Mouse (Mus musculus) myocyte (in vitro differentiated cells): ENCODE measurements around the gene Ptgir.

Experiments used
- CEBPB ChIP-seq: IDR thresholded peaks from 2 replicates; pipeline ENCODE4 v1.6.1; 2011; ENCODE audit warnings: mild to moderate bottlenecking, moderate library complexity; ENCODE audit not compliant: poor library complexity, insufficient read depth, severe bottlenecking
- E2F4 ChIP-seq: IDR thresholded peaks from one replicate; pipeline ENCODE4 v1.6.1; 2011; ENCODE audit warnings: mild to moderate bottlenecking, control low read depth, moderate library complexity; ENCODE audit not compliant: insufficient read depth
- MYOG ChIP-seq, 3 experiments: IDR thresholded peaks; one replicate each; pipeline ENCODE4 v1.6.1; 2011; ENCODE audit warnings: control low read depth in 2 of 3, low read depth in 2 of 3, mild to moderate bottlenecking in 2 of 3; ENCODE audit not compliant: insufficient read length in 2 of 3, control insufficient read depth in 1 of 3, insufficient read depth in 1 of 3
- POLR2A ChIP-seq: IDR thresholded peaks from one replicate; pipeline ENCODE4 v1.6.1; 2011; ENCODE audit warnings: low read depth, mild to moderate bottlenecking, control low read depth, moderate library complexity; ENCODE audit not compliant: insufficient read length
- POLR2AphosphoS2 ChIP-seq: IDR thresholded peaks from one replicate; pipeline ENCODE4 v1.6.1; 2011; ENCODE audit warnings: low read depth, control low read depth; ENCODE audit not compliant: insufficient read length
- REST ChIP-seq: IDR thresholded peaks from one replicate; pipeline ENCODE4 v1.6.1; 2011; ENCODE audit warnings: mild to moderate bottlenecking, control low read depth, moderate library complexity; ENCODE audit not compliant: insufficient read depth, insufficient read length
- USF1 ChIP-seq: IDR thresholded peaks from one replicate; pipeline ENCODE4 v1.6.1; 2011; ENCODE audit warnings: low read depth, mild to moderate bottlenecking, control low read depth, moderate library complexity

- no peak for TF ChIP-seq CEBPB
- no peak for TF ChIP-seq POLR2A
- TF ChIP-seq POLR2AphosphoS2 = no peak
- TF ChIP-seq E2F4 = no peak
- TF ChIP-seq REST = no peak
- no peak for TF ChIP-seq USF1
- peak in 2 of 3 experiments; percentile 55 to 58 for TF ChIP-seq MYOG (IDR thresholded peaks at IDR 0.05; ENCODE audit: control insufficient read depth in 1 of 3, insufficient read depth in 1 of 3, insufficient read length in 2 of 3, low read depth in 2 of 3)
Observed at GRCm38 (mm10) chr7:16908859-16909258, 2.6 kb downstream of the Ptgir start.
